Mouse (Mus musculus) ES-E14 (cell line): ENCODE data around the gene Gpr84. TPM values are rescaled to one million over a fixed set of nuclear protein-coding genes. Genes with fewer than 3 reads are reported as not detected.

Source experiments
- DNase-seq: peaks from one replicate; pipeline ENCODE4 v3.0.0-alpha.2; 2013; ENCODE audit warnings: low read depth, low spot score
- H3K27ac ChIP-seq: 2 replicates; pipeline ENCODE4 v1.5.1; 2012; ENCODE audit warnings: low read depth, mild to moderate bottlenecking, low read length, moderate library complexity, mixed read lengths; ENCODE audit not compliant: poor library complexity, insufficient read depth, severe bottlenecking
- H3K36me3 ChIP-seq: 2 replicates; pipeline ENCODE4 v1.6.1; 2012; ENCODE audit warnings: mild to moderate bottlenecking, low read length, moderate library complexity, mixed read lengths; ENCODE audit not compliant: control insufficient read depth, poor library complexity, insufficient read depth, severe bottlenecking
- H3K4me1 ChIP-seq, 2 experiments: fragments of 150-350 bp in 1 of 2; sonication (generic) in 1 of 2; 2 replicates each; pipeline ENCODE4 v1.6.1; 2012; ENCODE audit warnings: low read length in 2 of 2, mild to moderate bottlenecking in 1 of 2, mixed read lengths in 1 of 2; ENCODE audit not compliant: control insufficient read depth in 2 of 2, insufficient read depth in 2 of 2, poor library complexity in 1 of 2
- H3K4me3 ChIP-seq, 2 experiments: fragments of 150-350 bp in 1 of 2; sonication (generic) in 1 of 2; 2 replicates each; pipeline ENCODE4 v1.5.1; 2012; ENCODE audit warnings: low read length in 2 of 2, low read depth in 1 of 2, mild to moderate bottlenecking in 1 of 2, mixed read lengths in 1 of 2; ENCODE audit not compliant: insufficient read depth in 1 of 2, poor library complexity in 1 of 2, severe bottlenecking in 1 of 2
- H3K9ac ChIP-seq: 2 replicates; pipeline ENCODE4 v1.6.1; 2012; ENCODE audit warnings: low read depth, mild to moderate bottlenecking, low read length, mixed read lengths; ENCODE audit not compliant: poor library complexity, insufficient read depth, severe bottlenecking
- H3K9me3 ChIP-seq: fragments of 150-350 bp; sonication (generic); 2 replicates; pipeline ENCODE4 v1.6.1; 2012; ENCODE audit warnings: low read depth, mild to moderate bottlenecking, low read length; ENCODE audit not compliant: control insufficient read depth, insufficient read depth
- CHD2 ChIP-seq: IDR thresholded peaks from 2 replicates; pipeline ENCODE4 v1.6.1; 2014; ENCODE audit warnings: mild to moderate bottlenecking, low read depth, low read length, inconsistent platforms
- HCFC1 ChIP-seq: IDR thresholded peaks from 2 replicates; pipeline ENCODE4 v1.6.1; 2012; ENCODE audit warnings: low read length, inconsistent platforms, borderline replicate concordance; ENCODE audit not compliant: insufficient read depth
- MAFK ChIP-seq: IDR thresholded peaks from 2 replicates; pipeline ENCODE4 v1.6.1; 2014; ENCODE audit warnings: mild to moderate bottlenecking, low read depth, low read length, inconsistent platforms; ENCODE audit not compliant: insufficient read depth
- ZC3H11A ChIP-seq: IDR thresholded peaks from 2 replicates; pipeline ENCODE4 v1.6.1; 2012; ENCODE audit warnings: low read depth, mild to moderate bottlenecking, inconsistent platforms, low read length, borderline replicate concordance
- ZNF384 ChIP-seq: IDR thresholded peaks from 2 replicates; pipeline ENCODE4 v1.6.1; 2012; ENCODE audit warnings: low read depth, low read length, inconsistent platforms
- in situ Hi-C, 2 experiments: fragments of 600-800 bp; cut with MboI; formaldehyde crosslinking; loops; one replicate each; pipeline ENCODE4 v1.15.1; 2025; ENCODE audit warnings: low sequenced_read_pairs in 2 of 2, inconsistent platforms in 1 of 2; ENCODE audit not compliant: unreplicated experiment in 2 of 2
- total RNA-seq: library from RNA; depleted of rRNA; stranded (reverse); fragments of 300-350 nt; gene quantifications from 2 replicates; pipeline ENCODE4 v1.2.3, GENCODE M21; 2012; rRNA removed

The Gpr84 gene
- total RNA-seq, 1 experiment, result 0.40 TPM

DNA sequence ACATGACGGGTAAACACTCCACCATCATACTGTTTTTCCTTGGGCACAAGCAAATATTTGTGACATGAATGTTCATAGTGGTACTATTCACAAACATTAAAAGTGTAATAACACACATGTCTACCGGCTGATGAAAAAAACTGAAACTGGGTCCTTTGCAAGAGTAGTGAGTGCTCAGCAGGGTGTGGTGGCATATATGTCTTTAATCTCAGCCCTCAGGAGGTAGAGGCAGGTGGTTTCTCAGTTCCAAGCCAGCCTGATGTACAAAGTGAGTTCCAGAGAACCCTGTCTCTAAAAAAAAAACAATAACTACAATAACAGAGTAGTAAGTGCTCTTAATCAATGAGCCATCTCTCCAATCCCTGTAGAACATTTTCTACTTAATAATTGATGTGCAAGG is 45.6 kb downstream of the Gpr84 start:
- Histone ChIP-seq H3K9me3 (no peaks in the 10 kb centered on the region), H3K27ac (no peak overlapping the region), H3K4me3 (no peak overlapping the region), H3K9ac (no peak overlapping the region), H3K36me3 (no peaks in the 10 kb centered on the region), H3K4me1 (no peaks in the 10 kb centered on the region)
- no peak for TF ChIP-seq MAFK
- no peak for TF ChIP-seq ZC3H11A
- TF ChIP-seq HCFC1, result no peak
- TF ChIP-seq CHD2, result no peak
- no peak for TF ChIP-seq ZNF384
- no peak for DNase-seq
- in situ Hi-C loops, result no loop called here

DNA sequence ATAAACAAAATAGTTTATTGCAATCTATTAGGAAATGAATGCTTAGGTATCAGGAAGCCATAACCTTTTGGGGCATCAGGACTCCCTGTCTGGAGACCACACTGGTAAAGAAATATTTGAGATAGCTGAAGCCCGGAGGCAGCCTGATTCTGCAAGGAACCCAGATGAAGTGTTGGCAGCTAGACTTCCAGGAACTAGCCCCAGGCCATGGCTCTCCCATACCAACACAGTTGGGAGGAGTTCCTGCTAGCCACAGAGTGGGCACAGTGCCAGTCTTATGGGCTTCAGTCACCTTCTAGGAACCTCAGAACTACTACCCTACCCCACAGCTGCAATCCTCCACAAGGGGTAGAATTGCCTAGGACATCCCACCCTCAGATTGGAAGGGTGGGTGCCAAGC is 50.4 kb downstream of the Gpr84 start:
- no peak for TF ChIP-seq HCFC1
- TF ChIP-seq CHD2, result no peak
- TF ChIP-seq ZC3H11A, result no peak
- no peak for TF ChIP-seq ZNF384
- no peak for TF ChIP-seq MAFK
- in situ Hi-C loops, result no loop called here
- no peak for DNase-seq
- Histone ChIP-seq H3K4me3 (no peak overlapping the region), H3K4me1 (peaks cover 0 to 15% of the 10 kb centered on the region in 2 experiments; a peak in 2 of 4 replicates), H3K36me3 (no peaks in the 10 kb centered on the region), H3K9ac (no peak overlapping the region), H3K27ac (no peak overlapping the region), H3K9me3 (no peaks in the 10 kb centered on the region)

DNA sequence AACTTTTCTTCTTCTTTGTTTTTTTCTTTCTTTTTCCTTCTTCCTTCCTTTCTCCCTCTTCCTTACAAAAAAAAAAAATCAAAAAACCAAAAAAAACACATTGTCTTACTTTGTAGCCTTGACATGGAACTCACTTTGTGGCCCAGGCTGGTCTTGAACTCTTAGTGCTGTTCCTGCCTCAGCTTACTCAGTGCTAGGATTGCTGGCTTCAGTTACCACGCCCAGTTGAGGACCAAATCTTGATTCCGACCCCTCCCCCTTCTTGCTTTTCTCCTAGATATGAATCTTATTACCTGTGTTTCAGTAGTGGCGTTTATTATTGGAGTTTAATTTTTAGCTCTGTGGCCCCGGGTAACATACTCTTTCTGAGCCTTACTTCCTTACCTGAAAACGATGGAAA is 51.2 kb downstream of the Gpr84 start:
- Histone ChIP-seq H3K9ac (no peak overlapping the region), H3K4me1 (peaks cover 0 to 16% of the 10 kb centered on the region in 2 experiments; a peak in 2 of 4 replicates), H3K36me3 (no peaks in the 10 kb centered on the region), H3K4me3 (no peak overlapping the region), H3K9me3 (no peaks in the 10 kb centered on the region), H3K27ac (no peak overlapping the region)
- in situ Hi-C loops, result no loop called here
- no peak for TF ChIP-seq CHD2
- TF ChIP-seq HCFC1, result no peak
- no peak for TF ChIP-seq ZC3H11A
- TF ChIP-seq ZNF384, result no peak
- TF ChIP-seq MAFK, result no peak
- no peak for DNase-seq

Other genes with a start within 250 kb of the Gpr84 start
- gene Smug1, start 143.5 kb downstream of the Gpr84 start, total RNA-seq, result 7.1 and 10.6 TPM in 2 replicates
- 190 and 226 TPM in 2 replicates for gene Cbx5, start 70.8 kb downstream of the Gpr84 start, total RNA-seq
- 321 and 519 TPM in 2 replicates for gene Hnrnpa1, start 70.2 kb downstream of the Gpr84 start, total RNA-seq
- 0.49 and 1.0 TPM in 2 replicates for gene Nfe2, start 52.2 kb downstream of the Gpr84 start, total RNA-seq
- 59.4 and 85.5 TPM in 2 replicates for gene Copz1, start 37.9 kb downstream of the Gpr84 start, total RNA-seq
- gene Zfp385a, start 29.5 kb upstream of the Gpr84 start, total RNA-seq, result 2.7 and 5.9 TPM in 2 replicates
- 69.0 and 80.8 TPM in 2 replicates for gene Itga5, start 56.2 kb upstream of the Gpr84 start, total RNA-seq
- gene Gtsf1, start 119.9 kb upstream of the Gpr84 start, total RNA-seq, result 3.4 and 4.9 TPM in 2 replicates
- not detected in 2 replicates for gene Gtsf2, start 137.9 kb upstream of the Gpr84 start, total RNA-seq
- gene Nckap1l, start 143.2 kb upstream of the Gpr84 start, total RNA-seq, result 6.6 and 11.0 TPM in 2 replicates
- 12.0 and 19.7 TPM in 2 replicates for gene Pde1b, start 192.4 kb upstream of the Gpr84 start, total RNA-seq
- gene Ppp1r1a, start 227.4 kb upstream of the Gpr84 start, total RNA-seq, result 11.2 and 14.1 TPM in 2 replicates